Mouse (Mus musculus): Measurements from ENCODE around the gene Sertad1.
A peak's percentile ranks its signal among the peaks of the same experiment; 100 is the strongest.
"Not testable (repeated sequence)": the region's sequence is repeated elsewhere in the genome, so short reads cannot be mapped to it uniquely, and the experiment has no call there.

Gene Sertad1

GRCm38 (mm10) chr7:27473156-27473834 lies 13.4 kb upstream of the Sertad1 start, which contains the start of gene Sertad3:
Gene Sertad3 (plus strand): TSS chr7:27473768.
- peak; percentile 94 for DNase-seq (ENCODE audit: low spot score)

GRCm38 (mm10) chr7:27473835-27474489 lies 12.7 kb upstream of the Sertad1 start:
- no peak for DNase-seq (ENCODE audit: low spot score)

- DNase-seq (ENCODE audit: low spot score): peak; percentile 91
Observed at GRCm38 (mm10) chr7:27474490-27474954, 12.2 kb upstream of the Sertad1 start.

- no peak for DNase-seq (ENCODE audit: low spot score)
Observed at GRCm38 (mm10) chr7:27475596-27475995, 11.1 kb upstream of the Sertad1 start.

- no peak for DNase-seq (ENCODE audit: low spot score)
Observed at GRCm38 (mm10) chr7:27476098-27476635, 10.5 kb upstream of the Sertad1 start.

- no peak for DNase-seq (ENCODE audit: low spot score)
Observed at GRCm38 (mm10) chr7:27478561-27478960, 8.1 kb upstream of the Sertad1 start.

GRCm38 (mm10) chr7:27479750-27480149 lies 7.0 kb upstream of the Sertad1 start:
- no peak for DNase-seq (ENCODE audit: low spot score)

- DNase-seq (ENCODE audit: low spot score): no peak
Observed at GRCm38 (mm10) chr7:27480506-27480905, 6.2 kb upstream of the Sertad1 start.

GRCm38 (mm10) chr7:27480927-27481626 lies 5.6 kb upstream of the Sertad1 start:
- DNase-seq (ENCODE audit: low spot score): no peak

GRCm38 (mm10) chr7:27481627-27481969 lies 5.1 kb upstream of the Sertad1 start:
- DNase-seq (ENCODE audit: low spot score): peak; percentile 75

GRCm38 (mm10) chr7:27483860-27484259 lies 2.9 kb upstream of the Sertad1 start:
- DNase-seq (ENCODE audit: low spot score): no peak

GRCm38 (mm10) chr7:27486102-27486769 lies 474 bp upstream of the Sertad1 start:
- DNase-seq (ENCODE audit: low spot score): no peak

GRCm38 (mm10) chr7:27487740-27488268 lies 1.1 kb downstream of the Sertad1 start:
- DNase-seq (ENCODE audit: low spot score): peak; percentile 20

- no peak for DNase-seq (ENCODE audit: low spot score)
Observed at GRCm38 (mm10) chr7:27489270-27489869, 2.7 kb downstream of the Sertad1 start.

- DNase-seq (ENCODE audit: low spot score): no peak
Observed at GRCm38 (mm10) chr7:27490227-27490542, 3.5 kb downstream of the Sertad1 start.

- DNase-seq (ENCODE audit: low spot score): peak; percentile 84
Observed at GRCm38 (mm10) chr7:27490543-27491329, 4.0 kb downstream of the Sertad1 start.

- no peak for DNase-seq (ENCODE audit: low spot score)
Observed at GRCm38 (mm10) chr7:27491856-27492255, 5.1 kb downstream of the Sertad1 start.

GRCm38 (mm10) chr7:27493022-27493421 lies 6.3 kb downstream of the Sertad1 start:
- DNase-seq (ENCODE audit: low spot score): no peak

GRCm38 (mm10) chr7:27493450-27493849 lies 6.7 kb downstream of the Sertad1 start:
- no peak for DNase-seq (ENCODE audit: low spot score)

- DNase-seq (ENCODE audit: low spot score): not testable (repeated sequence)
Observed at GRCm38 (mm10) chr7:27494659-27495367, 8.1 kb downstream of the Sertad1 start.
